In genomic region chr1:59516026-59516917, GRCm38 (mm10) we compare ENCODE assay signal across 8 mouse cellular contexts. TPM values are rescaled to one million over a fixed set of nuclear protein-coding genes. Genes with fewer than 3 reads are reported as not detected.
A peak's percentile ranks its signal among the peaks of the same experiment; 100 is the strongest.
DNase-seq lines count a peak whose midpoint lies in the region; ATAC-seq and TF ChIP-seq lines count a peak whose summit lies in the region.

Gene Gm973, plus strand, starts transcription at chr1:59516264.

- ATAC-seq in embryonic facial prominence, embryonic 15.5 days (ENCODE audit: insufficient number of reproducible peaks, low FRiP score, low TSS enrichment, low read depth) = peak; percentile 85
- ATAC-seq in intestine, postnatal 0 days = 0 out of 2 replicates have a peak, but pooled peaks have one; percentile 18
- ATAC-seq in midbrain, embryonic 14.5 days (ENCODE audit: low FRiP score, low TSS enrichment) = peak; percentile 92
- ATAC-seq in stomach, embryonic 16.5 days (ENCODE audit: insufficient read depth, low FRiP score) = peak; percentile 82
- no peak for ATAC-seq in monocyte, adult 5-6 weeks (replicated peaks; ENCODE audit: insufficient number of reproducible peaks, low FRiP score, low TSS enrichment, poor library complexity, severe bottlenecking)

- no peaks in the 10 kb centered on the region for H3K9me3 ChIP-seq in embryonic facial prominence, embryonic 15.5 days (replicated peaks)
- H3K9me3 ChIP-seq in intestine, postnatal 0 days (ENCODE audit: control insufficient read depth) = no peaks in the 10 kb centered on the region
- H3K9me3 ChIP-seq in midbrain, embryonic 14.5 days (ENCODE audit: control insufficient read depth, low read length) = no peaks in the 10 kb centered on the region
- no peaks in the 10 kb centered on the region for H3K9me3 ChIP-seq in stomach, embryonic 16.5 days (replicated peaks; ENCODE audit: control insufficient read depth, low read length)

- H3K27ac ChIP-seq in embryonic facial prominence, embryonic 15.5 days (replicated peaks) = peak within 1 kb of the TSS; percentile 95
- peak within 1 kb of the TSS; percentile 35; the same call in 1 of the 2 replicates for H3K27ac ChIP-seq in intestine, postnatal 0 days (ENCODE audit: low read depth, low read length)
- H3K27ac ChIP-seq in midbrain, embryonic 14.5 days (replicated peaks; ENCODE audit: low read depth, low read length) = peak within 1 kb of the TSS; percentile 94
- H3K27ac ChIP-seq in stomach, embryonic 16.5 days (ENCODE audit: low read length) = peak within 1 kb of the TSS; percentile 74

- H3K36me3 ChIP-seq in embryonic facial prominence, embryonic 15.5 days = no peaks in the 10 kb centered on the region
- H3K36me3 ChIP-seq in intestine, postnatal 0 days (ENCODE audit: control insufficient read depth, insufficient read depth) = no peaks in the 10 kb centered on the region
- no peaks in the 10 kb centered on the region for H3K36me3 ChIP-seq in midbrain, embryonic 14.5 days (ENCODE audit: control insufficient read depth, insufficient read depth, low read length)
- no peaks in the 10 kb centered on the region for H3K36me3 ChIP-seq in stomach, embryonic 16.5 days (ENCODE audit: control insufficient read depth, insufficient read depth, low read length)

- peak; percentile 40 for DNase-seq in adrenal gland, postnatal 10 days
- peak; percentile 55 to 68 for DNase-seq in heart, adult 18-20 months
- DNase-seq in left cerebral cortex, postnatal 4 days = peak; percentile 88
- peak; percentile 90 for DNase-seq in midbrain, embryonic 14.5 days

- H3K4me2 ChIP-seq in embryonic facial prominence, embryonic 15.5 days (replicated peaks) = peak within 1 kb of the TSS; percentile 50
- H3K4me2 ChIP-seq in intestine, postnatal 0 days (replicated peaks; ENCODE audit: low read depth) = peak within 1 kb of the TSS; percentile 53
- H3K4me2 ChIP-seq in midbrain, embryonic 14.5 days (ENCODE audit: low read length) = peak within 1 kb of the TSS; percentile 63
- H3K4me2 ChIP-seq in stomach, embryonic 16.5 days (ENCODE audit: low read depth, low read length) = peak within 1 kb of the TSS; percentile 53

- peak within 1 kb of the TSS; percentile 37 for H3K4me3 ChIP-seq in embryonic facial prominence, embryonic 15.5 days (replicated peaks)
- H3K4me3 ChIP-seq in intestine, postnatal 0 days (ENCODE audit: low read depth, low read length) = peak within 1 kb of the TSS; percentile 12; the same call in 1 of the 2 replicates
- H3K4me3 ChIP-seq in midbrain, embryonic 14.5 days (replicated peaks; ENCODE audit: low read depth, low read length) = peak within 1 kb of the TSS; percentile 38
- peak within 1 kb of the TSS; percentile 25 for H3K4me3 ChIP-seq in stomach, embryonic 16.5 days (replicated peaks; ENCODE audit: low read length)

- H3K27me3 ChIP-seq in embryonic facial prominence, embryonic 15.5 days = no peaks in the 10 kb centered on the region
- no peaks in the 10 kb centered on the region for H3K27me3 ChIP-seq in intestine, postnatal 0 days (replicated peaks; ENCODE audit: control insufficient read depth, insufficient read depth, low read length)
- no peaks in the 10 kb centered on the region for H3K27me3 ChIP-seq in midbrain, embryonic 14.5 days (ENCODE audit: control insufficient read depth, insufficient read depth, low read length)
- H3K27me3 ChIP-seq in stomach, embryonic 16.5 days (ENCODE audit: control insufficient read depth, insufficient read depth, low read length) = no peaks in the 10 kb centered on the region

- no peak for TF ChIP-seq CTCF in intestine, postnatal 0 days (IDR thresholded peaks at IDR 0.05; ENCODE audit: low read depth)

- H3K9ac ChIP-seq in embryonic facial prominence, embryonic 15.5 days = peak within 1 kb of the TSS; percentile 26
- peak within 1 kb of the TSS; percentile 37 for H3K9ac ChIP-seq in intestine, postnatal 0 days (ENCODE audit: low read depth, low read length)
- H3K9ac ChIP-seq in midbrain, embryonic 14.5 days (replicated peaks; ENCODE audit: low read length) = peak within 1 kb of the TSS; percentile 57
- H3K9ac ChIP-seq in stomach, embryonic 16.5 days (ENCODE audit: low read length) = peak within 1 kb of the TSS; percentile 60

- WGBS in embryonic facial prominence, embryonic 15.5 days = 4% methylated on average over 25 of the region's 25 CpGs
- 13% methylated on average over 25 of the region's 25 CpGs for WGBS in intestine, postnatal 0 days
- WGBS in midbrain, embryonic 14.5 days = 1% methylated on average over 25 of the region's 25 CpGs
- 8% methylated on average over 25 of the region's 25 CpGs for WGBS in stomach, embryonic 16.5 days

- peaks cover 41% of the 10 kb centered on the region for H3K4me1 ChIP-seq in embryonic facial prominence, embryonic 15.5 days
- H3K4me1 ChIP-seq in intestine, postnatal 0 days (replicated peaks; ENCODE audit: control insufficient read depth, insufficient read depth, low read length) = peaks cover 9% of the 10 kb centered on the region
- peaks cover 17% of the 10 kb centered on the region for H3K4me1 ChIP-seq in midbrain, embryonic 14.5 days (ENCODE audit: control insufficient read depth, insufficient read depth, low read length)
- H3K4me1 ChIP-seq in stomach, embryonic 16.5 days (ENCODE audit: control insufficient read depth, insufficient read depth, low read length) = peaks cover 19% of the 10 kb centered on the region

- intact Hi-C loops in left cerebral cortex, postnatal 4 days (cut with DNase I) = no loop called here

RNA-seq across cellular contexts. Expression of gene Gm973, which starts in this region (rescaled TPM):
- total RNA-seq in adrenal gland, postnatal 10 days (2021) = 1 to 10 TPM; 5.7 to 9.7 TPM
- 9.0 and 13.4 TPM in 2 replicates for polyA plus RNA-seq in embryonic facial prominence, embryonic 15.5 days (2015; fragmentation: Nextera tagmentation; extraction: Ambion mirVana)
- under 1 TPM in 1 of 2 experiments, not detected in 1; 0.85 TPM for total RNA-seq in heart, adult 18-20 months (2021)
- 0.33 and 0.72 TPM in 2 replicates for polyA plus RNA-seq in intestine, postnatal 0 days (2015; fragmentation: Nextera tagmentation; extraction: Ambion mirVana)
- total RNA-seq in left cerebral cortex, postnatal 4 days (2021) = 1 to 10 TPM; 6.1 to 6.7 TPM
- polyA plus RNA-seq in midbrain, embryonic 14.5 days (2014; fragmentation: Nextera tagmentation; extraction: Ambion mirVana) = 7.9 and 10.3 TPM in 2 replicates
- polyA plus RNA-seq in stomach, embryonic 16.5 days (2015; fragmentation: Nextera tagmentation; extraction: Ambion mirVana) = 0.34 and 0.35 TPM in 2 replicates
- total RNA-seq in monocyte, adult 5-6 weeks (2017) = 2.4 to 9.2 TPM (median 4.3 TPM) in 3 replicates

Comparison
In these comparisons a context has a peak if more than half of its experiments do, and no peak if none do; other contexts are left out.
1. Peak in DNase-seq in heart, adult 18-20 months; RNA of the gene not detected or under 1 TPM.
2. Peak in ATAC-seq, H3K4me3 ChIP-seq, H3K27ac ChIP-seq, H3K9ac ChIP-seq and H3K4me2 ChIP-seq in intestine, postnatal 0 days; RNA of the gene not detected or under 1 TPM.
3. Peak in ATAC-seq, H3K4me3 ChIP-seq, H3K27ac ChIP-seq, H3K9ac ChIP-seq and H3K4me2 ChIP-seq in stomach, embryonic 16.5 days; RNA of the gene not detected or under 1 TPM.
4. DNase-seq: peak in every context shown above with its lines; median percentile 90 in midbrain, embryonic 14.5 days; 88 in left cerebral cortex, postnatal 4 days; 62 in heart, adult 18-20 months; 40 in adrenal gland, postnatal 10 days.
5. H3K27ac ChIP-seq: peak in every context shown above with its lines; median percentile 95 in embryonic facial prominence, embryonic 15.5 days; 94 in midbrain, embryonic 14.5 days; 74 in stomach, embryonic 16.5 days; 35 in intestine, postnatal 0 days.